Comparison of ENCODE assay signal across 10 mouse cellular contexts in genomic region chr4:99445755-99446128, GRCm38 (mm10).
A peak's percentile ranks its signal among the peaks of the same experiment; 100 is the strongest.
DNase-seq lines count a peak whose midpoint lies in the region; ATAC-seq lines count a peak whose summit lies in the region.
"Had no signal": no experiment of that assay in that cellular context is flagged by ENCODE, and none has a peak within 500 bp of the region (broad histone marks: within the 10 kb centered on the region; RNA-seq: fewer than 3 reads in every experiment).

No protein-coding gene starts in this region.

- H3K27ac ChIP-seq in heart, embryonic 14.5 days (replicated peaks in 1 of 2; ENCODE audit: control insufficient read depth in 1 of 2, insufficient read depth in 1 of 2, low read depth in 2 of 2, low read length in 2 of 2): no peak overlapping the region
- peak overlapping the region; percentile 62; the same call in 1 of the 2 replicates for H3K27ac ChIP-seq in hindbrain, embryonic 12.5 days
- no peak overlapping the region for H3K27ac ChIP-seq in midbrain, embryonic 13.5 days

- no peaks in the 10 kb centered on the region for H3K4me1 ChIP-seq in heart, embryonic 14.5 days (ENCODE audit: control insufficient read depth in 2 of 2, insufficient read depth in 2 of 2, low read length in 2 of 2)
- H3K4me1 ChIP-seq in hindbrain, embryonic 12.5 days: 0 out of 2 replicates have a peak, but pooled peaks cover 2% of the 10 kb centered on the region
- H3K4me1 ChIP-seq in midbrain, embryonic 13.5 days (replicated peaks): peaks cover 3% of the 10 kb centered on the region; the same call in 1 of the 2 replicates

- no peak for ATAC-seq in heart, embryonic 14.5 days (ENCODE audit: insufficient number of reproducible peaks, insufficient read depth, low FRiP score, low read depth)
- peak; percentile 46; the same call in 1 of the 2 replicates for ATAC-seq in hindbrain, embryonic 12.5 days (ENCODE audit: low FRiP score)
- ATAC-seq in midbrain, embryonic 13.5 days: peak; percentile 66; the same call in 1 of the 2 replicates
- ATAC-seq: CD4-positive, CD25-positive, alpha-beta regulatory T cell, adult 4 months had no signal

- no peaks in the 10 kb centered on the region for H3K9me3 ChIP-seq in heart, embryonic 14.5 days (ENCODE audit: control insufficient read depth, low read length)
- H3K9me3 ChIP-seq in hindbrain, embryonic 12.5 days (replicated peaks): no peaks in the 10 kb centered on the region
- H3K9me3 ChIP-seq in midbrain, embryonic 13.5 days: no peaks in the 10 kb centered on the region

- no peak overlapping the region for H3K9ac ChIP-seq in heart, embryonic 14.5 days (ENCODE audit: low read length)
- H3K9ac ChIP-seq in hindbrain, embryonic 12.5 days: no peak overlapping the region
- H3K9ac ChIP-seq in midbrain, embryonic 13.5 days (replicated peaks): peak overlapping the region; percentile 48; the same call in 1 of the 2 replicates

- DNase-seq in heart, adult 18-20 months: no peak
- DNase-seq in R1 (ENCODE audit: low read depth, low spot score): peak; percentile 33
- DNase-seq in embryo, embryonic 9.5 days (ENCODE audit: extremely low spot score): no peak
- no peak for DNase-seq in gastrocnemius, adult 8-10 months (ENCODE audit: low spot score in 2 of 2)
- DNase-seq in adrenal gland, postnatal 36 days: no peak
- DNase-seq: gastrocnemius, postnatal 25 days had no signal

- peak overlapping the region; percentile 22 to 23; a peak in 2 of 4 replicates for H3K4me3 ChIP-seq in heart, embryonic 14.5 days (ENCODE audit: control insufficient read depth in 1 of 2, insufficient read depth in 1 of 2, low read depth in 1 of 2, low read length in 2 of 2)
- no peak overlapping the region; the same call in 1 of the 2 replicates for H3K4me3 ChIP-seq in hindbrain, embryonic 12.5 days
- H3K4me3 ChIP-seq in midbrain, embryonic 13.5 days (replicated peaks): peak overlapping the region; percentile 33

- H3K36me3 ChIP-seq in heart, embryonic 14.5 days (ENCODE audit: control insufficient read depth, insufficient read depth, low read length): no peaks in the 10 kb centered on the region
- no peaks in the 10 kb centered on the region for H3K36me3 ChIP-seq in hindbrain, embryonic 12.5 days
- no peaks in the 10 kb centered on the region for H3K36me3 ChIP-seq in midbrain, embryonic 13.5 days

- H3K27me3 ChIP-seq in heart, embryonic 14.5 days (ENCODE audit: control insufficient read depth, insufficient read depth, low read length): no peaks in the 10 kb centered on the region
- H3K27me3 ChIP-seq in hindbrain, embryonic 12.5 days: peaks cover 16% of the 10 kb centered on the region; the same call in 1 of the 2 replicates
- peaks cover 5% of the 10 kb centered on the region; the same call in 1 of the 2 replicates for H3K27me3 ChIP-seq in midbrain, embryonic 13.5 days

- peak overlapping the region; percentile 61 for H3K4me2 ChIP-seq in heart, embryonic 14.5 days (ENCODE audit: low read length)
- H3K4me2 ChIP-seq in hindbrain, embryonic 12.5 days (replicated peaks): peak overlapping the region; percentile 47
- H3K4me2 ChIP-seq in midbrain, embryonic 13.5 days (replicated peaks): peak overlapping the region; percentile 50

- WGBS in heart, embryonic 14.5 days: 57% methylated on average over 9 of the region's 9 CpGs
- WGBS in hindbrain, embryonic 12.5 days: 71% methylated on average over 9 of the region's 9 CpGs
- 70% methylated on average over 9 of the region's 9 CpGs for WGBS in midbrain, embryonic 13.5 days
